Mouse (Mus musculus) liver, adult 2 months (tissue): ENCODE data around the gene Tes. TPM values are rescaled to one million over a fixed set of nuclear protein-coding genes. Genes with fewer than 3 reads are reported as not detected.

ENCODE experiments used
- DNase-seq: peaks from one replicate; pipeline ENCODE4 v3.0.0-alpha.2; 2011; ENCODE audit warnings: low read depth, low spot score; ENCODE audit errors: extremely low read depth
- H3K27ac ChIP-seq: fragments of 200-500 bp; replicated peaks from 2 replicates; pipeline ENCODE4 v1.5.1; 2012; ENCODE audit warnings: low read depth, mild to moderate bottlenecking, control low read depth, inconsistent platforms, low read length; ENCODE audit not compliant: insufficient read depth
- H3K27me3 ChIP-seq: fragments of 200-500 bp; 2 replicates; pipeline ENCODE4 v1.6.1; 2012; ENCODE audit warnings: mild to moderate bottlenecking, moderate library complexity, low read length, inconsistent platforms; ENCODE audit not compliant: control insufficient read depth, insufficient read depth
- H3K36me3 ChIP-seq: fragments of 200-500 bp; 2 replicates; pipeline ENCODE4 v1.6.1; 2012; ENCODE audit warnings: low read length, inconsistent platforms; ENCODE audit not compliant: control insufficient read depth, insufficient read depth
- H3K4me1 ChIP-seq: fragments of 200-500 bp; 2 replicates; pipeline ENCODE4 v1.6.1; 2011; ENCODE audit warnings: low read length; ENCODE audit not compliant: control insufficient read depth, insufficient read depth
- H3K4me3 ChIP-seq: fragments of 200-500 bp; 2 replicates; pipeline ENCODE4 v1.5.1; 2011; ENCODE audit warnings: low read depth, mild to moderate bottlenecking, control low read depth, low read length, moderate library complexity; ENCODE audit not compliant: insufficient read depth
- H3K79me2 ChIP-seq: fragments of 200-500 bp; 2 replicates; pipeline ENCODE4 v1.6.1; 2012; ENCODE audit warnings: inconsistent platforms, mild to moderate bottlenecking, low read length, moderate library complexity; ENCODE audit not compliant: control insufficient read depth, insufficient read depth
- H3K9ac ChIP-seq: fragments of 200-500 bp; 2 replicates; pipeline ENCODE4 v1.6.1; 2012; ENCODE audit warnings: low read depth, mild to moderate bottlenecking, control low read depth, inconsistent platforms, low read length
- CTCF ChIP-seq: fragments of 200-500 bp; IDR thresholded peaks from 2 replicates; pipeline ENCODE4 v1.5.1; 2011; ENCODE audit warnings: low read depth, low read length, control low read depth
- POLR2A ChIP-seq: fragments of 200-500 bp; IDR thresholded peaks from 2 replicates; pipeline ENCODE4 v1.6.1; 2011; ENCODE audit warnings: low read length, control low read depth; ENCODE audit not compliant: insufficient read depth; ENCODE audit errors: extremely low read depth
- WGBS: fragments of 180-500 bp; shearing (Covaris S2); methylation state at CpG from one replicate; pipeline ENCODE4 v1.1.7; 2018; 5-methylcytosine and 5-hydroxymethylcytosine counted together
- polyA plus RNA-seq: library from polyadenylated mRNA; depleted of rRNA; stranded (reverse); fragments of >200 nt; gene quantifications from 2 replicates; pipeline ENCODE4 v1.2.3, GENCODE M21; 2012
- total RNA-seq: library from RNA; depleted of rRNA; stranded (reverse); fragments of >200 nt; gene quantifications from 2 replicates; pipeline ENCODE4 v1.2.3, GENCODE M21; 2014

Tes gene
- total and polyA plus RNA-seq, 2 experiments = 0.67 to 1.9 TPM

- H3K4me3 ChIP-seq = no peak overlapping the region
- no peak overlapping the region for H3K9ac ChIP-seq
- H3K79me2 ChIP-seq = no peaks in the 10 kb centered on the region
- TF ChIP-seq CTCF = no peak
- no peak for TF ChIP-seq POLR2A
- DNase-seq = no peak
- no peaks in the 10 kb centered on the region for H3K4me1 ChIP-seq
- H3K27me3 ChIP-seq = no peaks in the 10 kb centered on the region
- no peak overlapping the region for H3K27ac ChIP-seq
- H3K36me3 ChIP-seq = no peaks in the 10 kb centered on the region
These were observed 29.7 kb upstream of the Tes start for GRCm38 (mm10) chr6:17035228-17035627.

- H3K36me3 ChIP-seq = no peaks in the 10 kb centered on the region
- no peak overlapping the region for H3K27ac ChIP-seq
- H3K4me1 ChIP-seq = peaks cover 8% of the 10 kb centered on the region
- no peak overlapping the region for H3K4me3 ChIP-seq
- H3K27me3 ChIP-seq = no peaks in the 10 kb centered on the region
- no peak overlapping the region for H3K9ac ChIP-seq
- TF ChIP-seq CTCF = no peak
- TF ChIP-seq POLR2A = no peak
- no peaks in the 10 kb centered on the region for H3K79me2 ChIP-seq
- no peak for DNase-seq
- WGBS = 88% methylated on average over 4 of the region's 4 CpGs
These were observed 13.4 kb upstream of the Tes start for GRCm38 (mm10) chr6:17051432-17052025.

GRCm38 (mm10) chr6:17053028-17053660 is 11.8 kb upstream of the Tes start:
- Histone ChIP-seq H3K4me1 (peaks cover 8% of the 10 kb centered on the region), H3K9ac (no peak overlapping the region), H3K27me3 (no peaks in the 10 kb centered on the region), H3K27ac (no peak overlapping the region), H3K79me2 (no peaks in the 10 kb centered on the region), H3K36me3 (no peaks in the 10 kb centered on the region), H3K4me3 (no peak overlapping the region)
- 79% methylated on average over 6 of the region's 6 CpGs for WGBS
- TF ChIP-seq CTCF (no peak), POLR2A (no peak)
- DNase-seq = no peak

GRCm38 (mm10) chr6:17054781-17055180 is 10.2 kb upstream of the Tes start:
- 98% methylated on average over 2 of the region's 2 CpGs for WGBS
- Histone ChIP-seq H3K79me2 (no peaks in the 10 kb centered on the region), H3K9ac (no peak overlapping the region), H3K27ac (no peak overlapping the region), H3K27me3 (no peaks in the 10 kb centered on the region), H3K4me3 (no peak overlapping the region), H3K36me3 (no peaks in the 10 kb centered on the region), H3K4me1 (peaks cover 8% of the 10 kb centered on the region)
- DNase-seq = no peak
- no peak for TF ChIP-seq POLR2A

- no peaks in the 10 kb centered on the region for H3K36me3 ChIP-seq
- TF ChIP-seq POLR2A (no peak), CTCF (no peak)
- 9% methylated on average over 2 of the region's 2 CpGs for WGBS
- no peak overlapping the region for H3K9ac ChIP-seq
- H3K4me1 ChIP-seq = peaks cover 8% of the 10 kb centered on the region
- no peaks in the 10 kb centered on the region for H3K27me3 ChIP-seq
- H3K79me2 ChIP-seq = no peaks in the 10 kb centered on the region
- no peak overlapping the region for H3K4me3 ChIP-seq
- peak; percentile 42 for DNase-seq
- H3K27ac ChIP-seq = peak overlapping the region; percentile 71; the same call in 1 of the 2 replicates
These were observed 9.3 kb upstream of the Tes start for GRCm38 (mm10) chr6:17055659-17056058.

- 18% methylated on average over 2 of the region's 2 CpGs for WGBS
- Histone ChIP-seq H3K9ac (no peak overlapping the region), H3K4me3 (no peak overlapping the region), H3K36me3 (no peaks in the 10 kb centered on the region), H3K27me3 (no peaks in the 10 kb centered on the region), H3K79me2 (no peaks in the 10 kb centered on the region), H3K4me1 (peaks cover 13% of the 10 kb centered on the region), H3K27ac (no peak overlapping the region)
- peak; percentile 44 for DNase-seq
- TF ChIP-seq CTCF = no peak
- no peak for TF ChIP-seq POLR2A
These were observed 5.4 kb upstream of the Tes start for GRCm38 (mm10) chr6:17059501-17059900.
